Mouse (Mus musculus): ENCODE measurements around the gene Slc35c1.

GRCm38 (mm10) chr2:92422388-92423135, 37.8 kb downstream of the Slc35c1 start:
- TF ChIP-seq POLR2A (IDR thresholded peaks at IDR 0.05; ENCODE audit: borderline replicate concordance, extremely low read depth, low read depth, low read length) (no peak), CTCF (IDR thresholded peaks at IDR 0.05; ENCODE audit: insufficient read depth, low read length) (no peak)
